Mouse (Mus musculus) embryo, embryonic 10 days (tissue): ENCODE results near the gene Arl15.

Experiments
- DNase-seq: peaks from one replicate; pipeline ENCODE4 v3.0.0-alpha.2; 2015; ENCODE audit warnings: low spot score

The Arl15 gene

GRCm38 (mm10) chr13:113800246-113800645 is 5.9 kb downstream of the Arl15 start:
- no peak for DNase-seq

GRCm38 (mm10) chr13:113802571-113802970 is 8.3 kb downstream of the Arl15 start:
- DNase-seq: no peak

DNA sequence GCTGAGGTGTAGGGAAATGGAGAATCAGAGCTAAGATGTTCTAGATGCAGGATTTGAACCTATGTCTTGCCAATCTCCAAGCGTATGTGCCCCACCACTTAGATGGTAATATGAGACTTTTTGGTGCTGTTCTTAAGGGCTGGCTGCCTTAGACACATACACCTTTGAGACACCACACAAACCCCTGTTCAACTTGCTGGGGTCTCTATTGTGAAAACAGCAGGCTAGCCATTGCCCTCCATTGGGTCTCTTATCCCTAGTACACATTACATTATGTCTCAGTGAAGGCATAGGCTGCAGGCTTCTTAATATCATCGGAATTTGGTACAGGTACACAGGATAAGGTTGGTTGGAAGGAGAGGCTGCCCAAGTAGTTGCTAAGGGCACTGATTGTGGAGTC is 16.8 kb downstream of the Arl15 start:
- DNase-seq: no peak

DNA sequence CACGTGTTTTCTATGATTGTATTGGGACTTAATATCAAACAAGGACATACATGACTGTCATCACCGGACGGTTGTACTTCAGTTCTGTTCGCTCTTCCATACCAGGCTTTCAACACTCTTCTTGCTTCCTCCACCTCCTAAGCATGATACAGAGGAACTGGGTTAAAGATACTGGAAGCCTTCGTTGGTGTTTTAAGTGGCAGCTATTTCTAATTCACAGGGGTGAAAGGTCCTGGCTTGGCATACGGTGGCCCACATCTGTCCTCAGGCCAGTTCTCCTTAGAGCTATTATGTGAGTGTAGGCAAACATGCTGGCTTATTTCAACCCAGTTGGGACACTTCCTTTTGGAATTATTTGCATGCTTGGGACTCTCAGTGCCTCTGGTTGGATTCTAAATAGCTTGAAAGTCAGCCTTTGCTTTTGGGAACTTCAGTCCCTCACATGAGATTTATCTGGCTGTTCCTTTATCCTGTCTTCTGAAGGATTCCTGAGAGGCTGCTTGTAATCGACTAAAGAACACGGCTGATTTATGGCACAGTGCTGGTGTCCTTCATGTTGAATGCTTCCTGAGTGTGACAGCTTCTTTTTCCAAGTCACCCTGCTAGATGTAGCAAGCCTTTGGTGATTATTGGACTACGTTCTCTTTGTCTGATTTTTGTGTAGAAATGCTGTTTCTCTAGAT is 17.7 kb downstream of the Arl15 start:
- DNase-seq: peak; percentile 71

DNA sequence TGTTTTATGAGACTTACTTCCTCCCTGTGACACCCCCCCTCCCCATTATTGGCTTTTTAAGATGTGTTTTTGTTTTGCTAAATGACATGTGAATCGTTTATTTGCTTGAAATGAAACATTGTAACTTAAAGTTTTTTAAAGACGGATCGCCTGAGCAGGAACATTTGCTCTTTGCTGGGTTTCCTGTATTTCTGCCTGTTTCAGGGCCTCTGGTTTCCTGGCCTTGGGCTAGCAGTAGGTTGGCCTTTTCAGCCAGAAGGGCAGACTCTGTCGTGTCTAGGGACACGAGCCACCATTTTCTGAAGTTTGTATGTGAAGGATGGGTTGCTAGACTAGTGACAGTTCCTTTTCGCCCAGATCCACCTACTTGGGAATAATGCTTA is 18.3 kb downstream of the Arl15 start:
- peak; percentile 15 for DNase-seq

- no peak for DNase-seq
Observed at GRCm38 (mm10) chr13:113814121-113814520, 19.8 kb downstream of the Arl15 start.

- DNase-seq: peak; percentile 43
Observed at GRCm38 (mm10) chr13:113815697-113816420, 21.6 kb downstream of the Arl15 start.

- no peak for DNase-seq
Observed at GRCm38 (mm10) chr13:113816421-113816810, 22.1 kb downstream of the Arl15 start.

DNA sequence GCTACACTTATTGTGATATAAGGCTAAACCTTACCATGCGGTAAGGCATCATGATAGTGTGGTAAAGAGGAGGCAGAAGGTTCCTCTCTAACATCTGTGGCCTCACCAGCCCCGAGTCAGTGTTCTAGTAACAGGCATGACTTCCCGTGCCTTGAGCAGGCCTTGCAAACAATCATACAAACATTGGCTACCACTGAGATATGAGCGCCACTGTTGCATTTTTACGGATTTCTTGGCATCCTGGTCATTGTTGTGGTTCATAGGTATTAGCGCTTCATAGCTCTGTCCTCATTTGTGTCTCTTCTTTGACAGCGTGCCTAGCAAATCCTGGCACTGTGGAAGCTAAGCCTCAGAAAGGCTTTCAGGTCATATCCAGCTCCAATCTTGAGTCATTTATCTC is 24.7 kb downstream of the Arl15 start:
- DNase-seq: no peak

GRCm38 (mm10) chr13:113820176-113820575 is 25.9 kb downstream of the Arl15 start:
- no peak for DNase-seq

DNA sequence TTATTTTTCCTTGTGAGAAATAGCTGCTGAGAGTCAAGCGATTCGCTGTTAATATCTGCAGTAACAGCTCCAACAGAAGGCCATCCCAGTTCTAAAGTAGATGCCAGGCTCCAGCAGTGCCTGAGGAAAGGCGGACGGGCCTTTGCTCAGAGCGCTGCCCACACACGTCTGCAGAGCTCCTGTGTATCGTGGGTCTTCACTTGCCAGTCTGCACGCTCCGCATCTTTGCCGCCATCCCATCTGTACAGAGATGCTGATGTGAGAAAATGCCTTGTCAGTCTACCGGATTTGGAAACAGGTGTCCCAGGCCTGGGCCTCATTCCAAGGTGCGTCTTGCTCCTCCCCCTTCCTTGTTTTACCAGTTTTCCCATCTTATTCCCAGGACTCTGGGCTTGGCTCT is 27.6 kb downstream of the Arl15 start:
- DNase-seq: no peak

DNA sequence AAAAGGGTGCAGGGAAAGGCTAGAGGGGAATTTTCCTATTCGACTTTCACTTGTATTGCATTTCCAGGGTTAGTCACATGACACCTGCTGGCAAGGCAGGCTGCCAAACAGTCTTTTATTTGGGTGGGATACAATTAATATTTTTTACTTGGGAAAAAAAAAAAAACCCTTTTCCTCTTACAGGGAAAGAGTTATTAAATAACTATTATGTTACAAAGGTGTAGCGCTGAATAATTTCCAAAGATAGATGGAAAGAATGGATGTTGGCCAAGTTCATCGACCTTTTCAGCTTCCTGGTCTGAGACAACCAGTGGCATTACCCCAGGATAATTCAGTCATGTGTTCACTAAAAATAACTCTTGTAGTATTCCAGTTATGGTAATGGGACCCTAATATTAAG is 29.7 kb downstream of the Arl15 start:
- DNase-seq: no peak

- DNase-seq: no peak
Observed at GRCm38 (mm10) chr13:113828633-113829032, 34.3 kb downstream of the Arl15 start.

DNA sequence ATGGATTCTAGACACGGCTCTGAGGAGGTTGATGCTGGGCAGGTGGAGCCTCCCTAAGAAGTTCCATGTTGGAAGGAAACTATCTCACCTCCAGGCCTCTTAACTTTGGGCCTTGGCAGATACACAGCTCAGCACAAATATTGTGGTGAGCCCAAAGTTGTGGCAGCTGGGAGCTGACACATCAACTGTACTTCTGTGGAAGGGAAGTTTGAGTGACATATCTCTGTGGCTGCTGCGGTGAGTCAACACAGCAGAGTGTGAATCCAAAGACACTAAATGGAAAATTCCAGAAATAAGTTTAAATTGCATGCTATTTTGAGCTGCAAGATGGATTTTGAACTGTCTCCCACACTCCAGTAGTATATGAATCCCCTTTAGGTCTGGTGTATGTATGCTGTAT is 34.8 kb downstream of the Arl15 start:
- no peak for DNase-seq

GRCm38 (mm10) chr13:113830805-113831204 is 36.5 kb downstream of the Arl15 start:
- DNase-seq: no peak

DNA sequence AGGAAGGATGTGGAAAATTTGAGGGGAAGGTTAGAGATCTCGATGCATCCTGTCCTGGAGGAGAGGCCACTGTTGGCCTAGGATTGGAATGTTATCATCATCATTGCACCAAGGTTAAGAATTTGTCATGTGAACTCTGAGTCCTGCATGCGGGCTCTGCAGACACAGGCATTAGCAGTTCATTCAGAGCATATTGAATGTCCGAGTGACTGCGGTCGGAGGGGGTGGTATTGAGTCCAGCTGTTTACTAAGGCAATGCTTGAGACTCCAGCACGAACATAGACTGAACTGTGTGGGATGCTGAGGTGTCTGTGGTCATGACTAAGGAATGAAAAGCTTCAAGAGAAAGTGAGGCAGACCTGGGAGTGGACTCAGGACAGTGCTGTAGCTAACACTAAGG is 38.6 kb downstream of the Arl15 start:
- no peak for DNase-seq

DNA sequence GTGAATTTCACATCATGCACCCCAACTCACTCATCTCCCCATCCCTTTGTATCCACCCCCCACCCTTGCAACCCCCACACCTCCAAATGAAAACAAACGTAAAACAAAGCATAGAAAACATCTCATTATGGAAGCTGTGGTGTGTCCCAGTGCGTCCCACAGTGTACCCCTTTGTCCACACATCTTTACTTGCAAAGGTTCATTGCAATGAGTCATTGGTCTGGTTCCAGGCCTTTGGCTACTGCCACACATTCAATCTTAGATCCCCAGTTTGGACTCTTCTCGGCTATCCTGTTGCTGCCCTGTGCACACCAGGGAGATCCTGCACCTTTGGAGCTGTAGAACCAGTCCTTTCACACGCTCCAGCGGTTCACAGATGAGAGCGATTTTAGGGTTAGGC is 41.6 kb downstream of the Arl15 start:
- DNase-seq: no peak

DNA sequence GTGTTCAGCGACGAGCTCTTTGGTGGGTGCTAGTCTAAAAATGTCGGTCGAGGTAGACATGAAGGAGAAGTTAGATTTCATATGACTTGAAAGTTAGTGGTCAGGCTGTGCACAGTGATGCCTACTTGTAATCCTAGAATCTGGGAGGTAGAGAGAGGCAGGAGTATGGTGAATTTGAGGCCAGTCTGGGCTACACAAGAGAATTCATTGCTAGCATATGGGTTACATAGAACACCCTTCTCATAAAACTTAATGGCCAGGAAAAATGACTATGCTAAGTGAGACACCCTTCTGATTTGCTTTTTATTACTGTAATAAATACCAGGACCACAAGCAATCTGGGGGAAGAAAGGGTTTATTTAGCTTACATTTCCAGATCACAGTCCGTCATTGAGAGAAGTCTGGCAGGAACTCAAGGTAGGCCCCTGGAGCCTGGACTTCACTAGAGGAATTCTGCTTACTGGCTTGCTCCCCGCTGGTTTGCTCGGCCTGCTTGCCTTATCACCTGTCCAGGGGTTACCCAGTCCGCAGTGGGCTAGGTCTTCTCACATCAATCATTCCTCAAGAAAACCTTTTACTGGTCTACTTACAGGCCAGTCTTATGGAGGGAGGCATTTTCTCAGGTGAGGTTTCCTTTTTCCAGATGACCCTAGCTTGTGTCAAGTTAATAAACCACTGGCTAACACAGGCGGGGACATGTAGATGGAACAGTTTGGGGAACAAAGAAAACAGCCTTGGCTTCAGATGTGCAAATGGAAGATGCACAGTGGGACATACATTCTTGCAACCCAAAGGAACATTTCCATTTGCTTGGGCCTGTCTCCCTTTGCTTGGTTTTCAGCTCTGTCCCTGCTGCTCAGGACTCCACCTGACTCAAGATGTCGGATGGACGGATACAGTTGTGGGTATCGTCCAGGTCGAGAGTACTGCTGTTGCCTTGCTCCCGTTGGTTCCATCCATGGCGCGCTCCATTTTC is 44.6 kb downstream of the Arl15 start:
- no peak for DNase-seq

DNA sequence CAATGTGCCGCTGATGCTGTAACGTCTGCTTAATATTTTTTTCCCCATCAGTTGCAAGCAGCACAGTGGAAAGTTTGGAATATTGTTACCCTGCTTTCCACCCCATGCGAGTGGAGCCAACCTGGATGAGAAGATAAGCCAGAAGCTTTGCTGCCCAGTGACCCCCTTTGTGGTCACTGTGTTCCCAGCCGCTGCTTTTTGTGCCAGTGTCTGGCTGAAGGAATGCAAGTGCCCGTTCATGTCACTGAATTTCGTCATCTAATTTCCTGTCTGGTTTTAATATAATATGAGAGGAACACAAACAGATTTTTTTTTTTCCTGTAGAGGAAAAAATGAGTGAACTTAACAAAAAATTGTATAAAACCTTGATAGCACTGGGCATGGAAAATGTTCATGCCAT is 46.1 kb downstream of the Arl15 start:
- no peak for DNase-seq

GRCm38 (mm10) chr13:113842411-113843309 is 48.4 kb downstream of the Arl15 start:
- no peak for DNase-seq

DNA sequence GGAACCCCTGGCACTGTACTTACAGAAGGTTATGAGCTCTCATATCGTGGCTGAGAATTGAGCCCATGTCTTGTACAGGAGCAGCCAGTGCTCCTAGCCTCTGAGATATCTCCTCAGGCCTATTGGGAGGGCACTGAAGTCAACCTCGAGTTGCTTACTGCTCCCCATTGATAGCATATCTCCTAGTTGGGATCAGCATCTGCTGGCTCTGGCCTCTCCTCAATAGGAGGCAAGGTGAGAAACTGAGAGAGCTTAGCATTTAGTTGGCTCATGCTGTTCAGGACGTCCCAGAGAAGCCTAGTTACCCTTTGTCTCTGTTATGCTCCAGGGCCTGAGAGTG is 49.0 kb downstream of the Arl15 start:
- no peak for DNase-seq

GRCm38 (mm10) chr13:113843901-113844300 is 49.6 kb downstream of the Arl15 start:
- DNase-seq: no peak
